Mouse (Mus musculus): ENCODE measurements around the gene Osbpl7.

DNA sequence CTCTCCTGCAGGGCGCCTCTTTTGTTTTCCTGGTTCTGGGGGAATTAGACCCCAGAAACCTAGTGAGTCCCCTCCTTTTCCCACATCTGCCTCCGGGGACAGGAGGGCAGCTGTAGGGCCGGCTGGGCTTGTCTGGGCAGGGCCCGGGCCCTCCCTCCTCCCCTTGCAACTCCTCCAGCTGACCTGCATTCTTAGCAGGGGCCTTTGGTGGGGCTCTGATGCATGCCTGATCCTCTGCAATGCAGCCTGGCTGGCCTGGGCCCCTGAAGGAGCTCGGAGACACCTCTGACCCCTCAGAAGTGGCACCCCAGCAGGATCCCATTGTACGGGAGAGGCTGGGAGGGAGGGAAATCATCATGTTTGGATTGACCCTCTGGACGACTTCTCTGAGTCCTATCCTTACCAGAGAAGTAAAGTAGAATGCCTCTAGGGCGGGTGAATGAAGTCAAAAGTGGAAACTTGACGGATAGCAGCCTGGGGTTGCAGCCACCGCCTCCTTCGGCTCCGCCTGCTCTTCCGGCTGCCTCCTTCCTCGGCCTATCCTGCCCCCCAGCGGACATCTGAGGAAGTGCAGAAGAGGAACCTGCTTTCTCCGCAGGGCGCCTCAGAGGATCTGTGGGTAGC, 24.6 kb upstream of the Osbpl7 start:
- TF ChIP-seq GATA1 (IDR thresholded peaks at IDR 0.05; ENCODE audit: borderline replicate concordance, low read length) (no peak), FLI1 (IDR thresholded peaks at IDR 0.05; ENCODE audit: low read length) (no peak)
